Mouse (Mus musculus): ENCODE measurements around the gene Gpr3. TPM values are rescaled to one million over a fixed set of nuclear protein-coding genes. Genes with fewer than 3 reads are reported as not detected.

Gpr3 gene
- 0.11 and 0.57 TPM in 2 replicates for polyA plus RNA-seq (2016; fragmentation: Nextera tagmentation; extraction: Ambion mirVana)

DNA sequence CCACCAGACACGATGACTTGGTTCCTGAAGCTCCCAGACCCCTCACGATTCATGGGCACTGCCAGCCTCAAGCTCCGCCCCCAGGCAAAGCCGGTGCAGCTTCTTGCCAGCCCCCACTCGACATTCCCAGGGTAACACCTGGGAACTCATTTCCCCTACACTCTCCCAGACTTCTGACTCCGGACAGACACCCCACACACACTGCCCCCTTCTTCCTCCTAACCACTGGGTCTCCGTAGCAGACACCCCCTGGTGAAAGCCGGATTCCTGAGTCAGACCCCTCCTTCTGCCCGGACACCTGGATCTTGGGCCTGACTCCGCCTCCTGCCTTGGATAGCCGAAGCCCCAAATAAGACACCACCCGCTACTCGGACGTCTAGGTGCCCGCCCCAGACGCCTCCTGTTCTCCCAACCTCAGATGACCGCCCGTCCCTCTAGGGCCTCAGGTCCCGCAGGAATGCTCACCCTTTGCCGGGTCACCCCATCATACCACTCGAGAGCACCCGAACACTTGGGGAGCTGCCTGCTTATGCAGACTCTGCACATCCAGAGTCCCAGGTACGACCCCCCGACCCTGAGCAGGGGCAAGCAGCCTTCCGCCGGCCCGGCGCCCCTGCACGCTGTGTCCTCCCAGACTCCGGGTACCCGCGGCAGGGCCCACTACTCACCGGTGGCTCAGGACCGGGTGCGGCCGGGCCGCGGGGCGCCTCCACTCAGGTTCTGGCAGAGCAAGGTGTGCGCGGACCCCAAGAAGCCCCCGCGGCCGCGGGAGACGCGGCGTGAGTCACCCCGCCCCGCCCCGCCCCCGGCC, at the start of gene Gpr3, which contains the start of gene Cd164l2:
Gene Gpr3, minus strand, starts transcription at position 786 of the 811 bp plus-strand sequence.
Gene Cd164l2, plus strand, starts transcription at position 381 of the 811 bp plus-strand sequence.
- WGBS, result 1% methylated on average over 52 of the region's 52 CpGs

DNA sequence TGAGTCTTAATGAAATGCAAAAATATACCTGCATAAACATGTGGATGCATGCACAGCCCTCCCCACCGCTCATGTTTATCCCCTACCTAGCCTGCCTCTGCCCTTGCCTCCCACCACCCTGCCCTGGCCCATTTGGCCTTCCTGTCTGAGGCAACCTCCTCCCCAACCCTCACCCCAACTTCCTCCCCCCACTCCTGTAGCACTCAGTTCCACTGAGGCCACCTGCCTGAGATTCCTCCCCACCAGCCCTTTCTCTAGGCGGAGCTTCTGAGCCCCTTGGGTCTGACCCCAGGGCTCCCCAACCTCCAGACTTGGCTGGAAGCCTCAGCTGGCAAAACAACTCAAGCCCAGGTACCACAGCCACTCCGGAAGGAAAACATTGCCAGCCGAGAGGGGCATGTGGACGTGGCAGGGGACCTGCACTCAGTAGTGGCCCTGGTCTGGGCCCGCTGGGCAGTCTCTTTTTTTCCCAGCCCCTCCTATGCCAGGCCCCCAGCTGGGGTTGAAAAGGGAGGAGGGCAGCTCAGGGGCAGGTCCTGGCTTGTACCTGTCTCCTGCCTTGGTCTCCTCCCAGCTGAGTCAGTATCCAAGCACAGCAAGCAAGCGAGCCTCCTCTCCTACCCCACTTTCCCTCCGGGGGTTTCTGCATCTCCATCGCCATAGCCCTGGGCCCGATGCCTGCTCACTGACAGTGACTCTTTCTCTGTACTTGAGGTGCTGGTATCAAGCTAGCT, 49.5 kb upstream of the Gpr3 start:
- H3K27ac ChIP-seq (replicated peaks), result peak overlapping the region; percentile 71
- H3K36me3 ChIP-seq (replicated peaks), result peaks cover 41% of the 10 kb centered on the region
- H3K4me3 ChIP-seq, result 0 out of 2 replicates have a peak overlapping the region, but pooled peaks have one; percentile 13
- peaks cover 25% of the 10 kb centered on the region for H3K27me3 ChIP-seq (replicated peaks; ENCODE audit: low read depth, poor library complexity, severe bottlenecking)
- 39% methylated on average over 10 of the region's 10 CpGs for WGBS
- peaks cover 6% of the 10 kb centered on the region; the same call in 1 of the 2 replicates for H3K9me3 ChIP-seq
- H3K4me1 ChIP-seq, result peaks cover 29% of the 10 kb centered on the region
- DNase-seq (ENCODE audit: low spot score), result no peak

More for the DNA sequence above, at the start of gene Gpr3, which contains the start of gene Cd164l2:
- Histone ChIP-seq H3K36me3 (replicated peaks) (no peaks in the 10 kb centered on the region), H3K4me3 (peak within 1 kb of the TSS; percentile 77), H3K27ac (replicated peaks) (peak within 1 kb of the TSS; percentile 55; the same call in 1 of the 2 replicates), H3K27me3 (replicated peaks; ENCODE audit: low read depth, poor library complexity, severe bottlenecking) (peaks cover 84% of the 10 kb centered on the region), H3K4me1 (peaks cover 35% of the 10 kb centered on the region), H3K9me3 (no peaks in the 10 kb centered on the region)
- DNase-seq (ENCODE audit: low spot score), result no peak

DNA sequence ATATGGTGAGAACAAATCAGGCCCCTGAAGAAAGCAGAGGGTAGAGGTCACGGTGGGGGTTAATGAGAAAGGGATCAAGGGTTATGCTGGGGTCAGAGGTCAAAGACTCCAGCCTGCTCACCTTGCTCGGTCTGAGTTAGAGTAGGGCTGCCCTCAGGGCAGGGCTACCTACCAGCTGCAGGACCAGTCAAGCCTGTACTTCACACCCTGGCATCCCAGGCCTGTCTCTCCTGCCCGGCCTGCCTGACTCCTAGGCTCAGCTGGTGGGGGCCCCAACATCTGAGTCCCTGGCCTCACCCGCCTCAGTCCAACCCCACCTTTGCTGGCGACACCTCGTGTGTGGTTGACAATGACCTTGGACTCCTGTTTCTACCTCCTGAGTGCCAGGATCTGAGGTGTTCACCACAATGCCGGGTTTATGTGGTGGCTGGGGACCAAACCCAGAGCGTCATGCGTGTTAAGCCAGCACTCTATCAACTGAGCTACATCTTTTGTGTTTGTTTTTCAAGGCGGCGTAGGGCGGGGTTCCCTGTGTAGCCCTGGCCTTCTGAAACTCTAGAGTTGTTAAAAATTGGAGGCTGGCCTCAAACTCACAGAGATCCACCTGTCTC, 45.6 kb upstream of the Gpr3 start:
- H3K4me3 ChIP-seq, result no peak overlapping the region
- DNase-seq (ENCODE audit: low spot score), result no peak
- peaks cover 30% of the 10 kb centered on the region for H3K4me1 ChIP-seq
- H3K27ac ChIP-seq (replicated peaks), result no peak overlapping the region
- peaks cover 64% of the 10 kb centered on the region for H3K27me3 ChIP-seq (replicated peaks; ENCODE audit: low read depth, poor library complexity, severe bottlenecking)
- WGBS, result 67% methylated on average over 12 of the region's 12 CpGs
- no peaks in the 10 kb centered on the region for H3K9me3 ChIP-seq
- peaks cover 2% of the 10 kb centered on the region for H3K36me3 ChIP-seq (replicated peaks)

DNA sequence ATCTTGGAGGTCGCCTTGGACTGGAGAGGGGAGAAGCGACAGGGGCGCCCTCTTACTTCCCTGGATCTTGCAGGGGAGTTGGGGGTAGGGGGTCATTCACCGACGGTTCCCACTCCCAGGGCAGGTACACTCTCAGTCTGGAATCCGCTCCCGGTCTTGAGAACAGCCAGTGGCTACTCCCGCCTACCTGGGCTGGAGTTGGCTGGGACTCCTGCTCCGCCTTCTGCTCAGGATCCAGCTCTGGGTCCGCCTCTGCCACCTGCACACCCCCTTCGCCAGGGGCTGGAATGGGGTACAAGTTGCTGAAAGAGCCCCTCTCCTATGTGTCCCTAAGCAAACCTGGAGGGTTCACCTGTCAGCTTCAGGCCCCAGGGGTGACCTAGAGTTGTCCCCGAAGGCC, 44.9 kb upstream of the Gpr3 start:
- H3K27me3 ChIP-seq (replicated peaks; ENCODE audit: low read depth, poor library complexity, severe bottlenecking), result peaks cover 71% of the 10 kb centered on the region
- no peaks in the 10 kb centered on the region for H3K9me3 ChIP-seq
- DNase-seq (ENCODE audit: low spot score), result no peak
- peak overlapping the region; percentile 26; the same call in 1 of the 2 replicates for H3K4me3 ChIP-seq
- WGBS, result 30% methylated on average over 12 of the region's 12 CpGs
- H3K4me1 ChIP-seq, result peaks cover 25% of the 10 kb centered on the region
- H3K27ac ChIP-seq (replicated peaks), result no peak overlapping the region
- no peaks in the 10 kb centered on the region for H3K36me3 ChIP-seq (replicated peaks)

DNA sequence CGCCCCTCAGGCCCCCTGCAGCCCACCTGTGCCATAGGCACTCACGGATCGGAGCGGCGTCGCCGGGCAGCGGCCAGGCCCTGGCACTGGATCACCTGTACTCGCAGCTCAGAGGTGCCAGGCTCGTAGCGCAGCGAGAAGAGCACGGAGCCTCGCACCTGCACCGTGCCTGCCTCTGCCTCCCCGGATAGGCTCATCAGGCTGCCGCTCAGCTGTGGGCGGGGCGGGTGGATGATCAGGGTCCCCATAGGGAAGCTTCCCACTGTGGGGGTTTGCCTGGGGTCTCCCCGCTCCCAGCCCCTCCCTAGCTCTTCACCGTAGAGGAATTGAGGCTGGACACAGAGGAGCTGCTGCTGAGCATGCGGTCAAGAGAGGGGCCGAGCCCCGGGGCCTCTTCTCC, 44.5 kb upstream of the Gpr3 start:
- 18% methylated on average over 24 of the region's 24 CpGs for WGBS
- Histone ChIP-seq H3K9me3 (no peaks in the 10 kb centered on the region), H3K4me3 (peak overlapping the region; percentile 26; the same call in 1 of the 2 replicates), H3K27me3 (replicated peaks; ENCODE audit: low read depth, poor library complexity, severe bottlenecking) (peaks cover 75% of the 10 kb centered on the region), H3K27ac (replicated peaks) (0 out of 2 replicates have a peak overlapping the region, but pooled peaks have one; percentile 35), H3K4me1 (peaks cover 23% of the 10 kb centered on the region), H3K36me3 (replicated peaks) (no peaks in the 10 kb centered on the region)
- DNase-seq (ENCODE audit: low spot score), result peak; percentile 40

DNA sequence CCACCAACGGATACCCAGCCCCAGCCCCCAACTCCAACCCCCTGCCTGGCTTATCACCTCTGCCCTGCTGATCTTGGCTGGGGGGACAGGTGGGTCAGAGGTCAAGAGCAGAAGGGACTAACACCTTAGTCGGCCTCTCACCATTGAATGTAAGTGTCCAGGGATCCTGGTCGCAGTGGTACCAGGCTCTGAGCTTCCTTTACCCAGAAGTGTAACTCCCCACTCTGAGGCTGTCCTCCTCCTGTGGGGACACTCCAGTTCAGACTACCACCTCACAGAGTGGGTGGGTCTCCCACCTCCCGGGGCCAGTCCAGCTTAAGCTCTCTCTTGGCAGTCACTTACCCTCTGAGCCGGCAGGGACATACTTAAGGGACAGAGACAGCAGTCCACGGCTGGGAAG, 43.1 kb upstream of the Gpr3 start:
- Histone ChIP-seq H3K27me3 (replicated peaks; ENCODE audit: low read depth, poor library complexity, severe bottlenecking) (peaks cover 89% of the 10 kb centered on the region), H3K27ac (replicated peaks) (no peak overlapping the region), H3K36me3 (replicated peaks) (no peaks in the 10 kb centered on the region), H3K4me3 (no peak overlapping the region), H3K9me3 (no peaks in the 10 kb centered on the region), H3K4me1 (peaks cover 34% of the 10 kb centered on the region)
- WGBS, result 63% methylated on average over 6 of the region's 6 CpGs
- no peak for DNase-seq (ENCODE audit: low spot score)

DNA sequence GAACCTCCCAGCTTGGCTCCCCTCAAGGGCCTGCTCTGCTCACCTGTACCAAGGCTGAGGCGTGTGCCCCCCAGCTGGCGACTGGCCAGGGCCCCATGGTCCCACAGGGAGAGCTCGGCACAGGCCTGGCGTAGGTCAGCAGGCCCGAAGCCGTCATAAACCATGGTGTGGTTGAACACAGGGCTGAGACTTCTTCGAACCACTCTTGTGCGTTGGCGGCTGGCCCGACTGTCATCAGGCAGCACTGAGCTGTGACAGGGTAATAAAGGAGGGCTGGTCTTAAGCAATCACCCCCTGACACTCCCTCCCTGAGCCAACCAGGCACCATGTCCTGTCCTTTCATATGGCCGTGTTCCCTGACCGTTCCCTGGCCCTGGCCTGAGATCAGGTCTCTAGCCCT, 41.1 kb upstream of the Gpr3 start:
- DNase-seq (ENCODE audit: low spot score), result no peak
- Histone ChIP-seq H3K36me3 (replicated peaks) (no peaks in the 10 kb centered on the region), H3K27ac (replicated peaks) (no peak overlapping the region), H3K4me1 (peaks cover 41% of the 10 kb centered on the region), H3K27me3 (replicated peaks; ENCODE audit: low read depth, poor library complexity, severe bottlenecking) (peaks cover 100% of the 10 kb centered on the region), H3K4me3 (no peak overlapping the region), H3K9me3 (no peaks in the 10 kb centered on the region)
- WGBS, result 87% methylated on average over 12 of the region's 12 CpGs

DNA sequence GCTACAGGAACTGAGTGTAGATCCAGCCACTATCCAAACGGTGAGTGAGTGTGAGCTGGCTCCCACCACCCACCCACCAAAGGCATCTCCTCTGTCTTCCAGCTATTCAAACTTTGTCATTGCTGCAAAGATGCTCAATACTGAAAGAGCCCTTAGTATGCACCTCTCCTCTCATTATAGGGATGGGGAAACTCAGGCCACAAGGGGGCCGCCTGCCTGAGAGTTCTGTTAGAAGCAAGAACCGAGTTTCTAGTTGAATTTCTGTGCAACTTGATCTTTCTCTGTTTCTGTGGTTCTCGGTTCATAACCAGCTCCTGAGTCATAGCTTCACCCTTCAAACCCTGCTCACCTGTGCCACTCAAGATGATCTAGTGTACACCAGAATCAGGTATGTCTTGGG, 39.8 kb upstream of the Gpr3 start:
- no peaks in the 10 kb centered on the region for H3K9me3 ChIP-seq
- no peak overlapping the region for H3K27ac ChIP-seq (replicated peaks)
- DNase-seq (ENCODE audit: low spot score), result peak; percentile 43
- peaks cover 34% of the 10 kb centered on the region for H3K4me1 ChIP-seq
- H3K36me3 ChIP-seq (replicated peaks), result no peaks in the 10 kb centered on the region
- 34% methylated on average over 4 of the region's 4 CpGs for WGBS
- peaks cover 100% of the 10 kb centered on the region for H3K27me3 ChIP-seq (replicated peaks; ENCODE audit: low read depth, poor library complexity, severe bottlenecking)
- H3K4me3 ChIP-seq, result no peak overlapping the region

DNA sequence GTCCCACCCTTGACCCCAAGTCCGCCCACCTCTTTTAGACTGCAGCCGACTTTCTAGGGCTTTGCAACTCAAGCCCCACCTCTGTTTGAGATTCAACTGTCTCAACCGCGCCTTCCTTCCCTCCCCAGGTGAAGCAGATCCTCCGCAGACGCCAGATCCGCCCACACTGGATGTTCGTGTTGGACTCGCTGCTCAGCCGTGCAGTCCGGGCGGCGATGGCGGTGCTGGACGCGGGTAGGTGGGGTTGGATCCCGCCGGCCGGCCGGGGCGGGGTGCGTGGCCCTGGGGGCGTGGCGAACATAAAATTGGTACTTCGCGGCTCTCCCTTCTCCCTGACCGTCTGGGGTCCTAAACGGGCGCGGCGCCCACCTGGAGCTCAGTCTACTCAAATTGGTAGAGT, 38.9 kb upstream of the Gpr3 start:
- peak; percentile 57 for DNase-seq (ENCODE audit: low spot score)
- H3K9me3 ChIP-seq, result no peaks in the 10 kb centered on the region
- H3K4me1 ChIP-seq, result peaks cover 33% of the 10 kb centered on the region
- 1% methylated on average over 31 of the region's 31 CpGs for WGBS
- peak overlapping the region; percentile 62 for H3K4me3 ChIP-seq
- H3K27me3 ChIP-seq (replicated peaks; ENCODE audit: low read depth, poor library complexity, severe bottlenecking), result peaks cover 100% of the 10 kb centered on the region
- H3K36me3 ChIP-seq (replicated peaks), result no peaks in the 10 kb centered on the region
- H3K27ac ChIP-seq (replicated peaks), result no peak overlapping the region; the same call in 1 of the 2 replicates

DNA sequence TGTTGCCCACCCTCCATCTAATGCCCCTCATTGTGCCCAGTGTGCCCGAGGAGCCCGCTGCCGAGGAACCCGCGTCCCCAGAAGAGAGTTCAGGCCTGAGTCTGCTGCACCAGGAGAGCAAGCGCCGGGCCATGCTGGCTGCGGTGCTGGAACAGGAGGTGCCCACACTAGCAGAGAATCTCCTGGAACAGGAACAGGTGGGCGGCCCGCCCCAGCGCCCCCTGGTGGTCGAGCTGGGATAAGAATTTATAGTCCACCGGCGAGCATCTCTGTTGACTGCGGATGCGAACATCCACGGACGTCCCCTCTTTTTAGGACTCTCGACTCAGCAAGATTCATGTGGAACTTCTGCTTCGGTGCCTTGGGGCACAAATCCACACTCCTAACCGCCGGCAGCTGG, 38.3 kb upstream of the Gpr3 start:
- Histone ChIP-seq H3K27me3 (replicated peaks; ENCODE audit: low read depth, poor library complexity, severe bottlenecking) (peaks cover 100% of the 10 kb centered on the region), H3K4me3 (peak overlapping the region; percentile 62), H3K36me3 (replicated peaks) (no peaks in the 10 kb centered on the region), H3K4me1 (peaks cover 33% of the 10 kb centered on the region), H3K9me3 (no peaks in the 10 kb centered on the region), H3K27ac (replicated peaks) (peak overlapping the region; percentile 30; the same call in 1 of the 2 replicates)
- WGBS, result 2% methylated on average over 22 of the region's 22 CpGs
- peak; percentile 92 for DNase-seq (ENCODE audit: low spot score)

DNA sequence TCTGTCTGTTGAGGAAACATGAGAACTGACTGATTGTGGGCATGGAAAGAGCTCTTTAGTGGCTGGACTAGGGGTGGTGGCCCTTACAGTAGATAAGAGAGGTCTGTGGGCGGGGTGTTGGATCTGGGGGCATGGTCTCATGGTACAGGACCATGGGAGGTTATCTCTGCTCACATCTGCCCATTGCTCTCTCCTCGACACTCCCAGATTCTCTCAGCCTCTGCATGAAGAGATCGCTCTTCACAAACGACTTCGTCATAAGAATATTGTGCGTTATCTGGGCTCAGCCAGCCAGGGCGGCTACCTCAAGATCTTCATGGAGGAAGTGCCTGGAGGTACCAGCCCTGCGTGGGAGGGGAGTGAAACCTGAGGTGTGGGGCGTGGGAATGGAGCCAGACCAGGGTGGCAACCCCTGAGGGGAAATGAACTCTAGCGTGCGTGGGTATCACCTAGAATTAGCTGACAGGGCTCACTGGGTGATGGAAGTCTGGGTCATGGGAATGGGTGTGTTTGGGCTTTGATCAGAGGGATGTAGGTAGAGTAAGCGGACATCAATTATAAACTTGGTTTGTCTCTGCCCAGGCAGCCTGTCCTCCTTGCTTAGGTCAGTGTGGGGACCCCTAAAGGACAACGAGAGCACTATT, 35.6 kb upstream of the Gpr3 start:
- no peak overlapping the region for H3K27ac ChIP-seq (replicated peaks)
- no peak for DNase-seq (ENCODE audit: low spot score)
- H3K36me3 ChIP-seq (replicated peaks), result no peaks in the 10 kb centered on the region
- peaks cover 43% of the 10 kb centered on the region for H3K4me1 ChIP-seq
- H3K9me3 ChIP-seq, result no peaks in the 10 kb centered on the region
- WGBS, result 77% methylated on average over 13 of the region's 13 CpGs
- peaks cover 100% of the 10 kb centered on the region for H3K27me3 ChIP-seq (replicated peaks; ENCODE audit: low read depth, poor library complexity, severe bottlenecking)
- H3K4me3 ChIP-seq, result no peak overlapping the region

DNA sequence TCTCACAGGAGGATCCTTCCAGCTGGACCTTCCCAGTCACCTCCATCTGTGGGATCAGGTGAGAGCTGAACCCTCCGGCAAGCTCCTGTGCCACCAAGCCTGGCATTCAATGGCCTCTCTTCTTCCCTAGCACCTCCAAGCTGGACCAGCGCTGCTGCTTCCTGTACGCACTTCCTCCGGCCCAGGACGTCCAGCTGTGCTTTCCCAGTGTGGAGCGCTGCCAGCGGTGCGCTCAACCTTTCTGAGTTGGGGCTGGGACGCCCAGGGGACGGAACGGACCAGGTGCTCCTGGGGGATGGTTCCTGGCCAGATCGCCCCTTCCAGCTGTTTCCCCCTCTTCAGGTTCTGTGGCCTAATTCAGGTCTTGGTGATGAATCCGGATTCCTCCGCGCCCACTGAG, 34.7 kb upstream of the Gpr3 start:
- Histone ChIP-seq H3K27me3 (replicated peaks; ENCODE audit: low read depth, poor library complexity, severe bottlenecking) (peaks cover 100% of the 10 kb centered on the region), H3K4me1 (peaks cover 50% of the 10 kb centered on the region), H3K4me3 (no peak overlapping the region), H3K36me3 (replicated peaks) (no peaks in the 10 kb centered on the region), H3K9me3 (no peaks in the 10 kb centered on the region), H3K27ac (replicated peaks) (no peak overlapping the region; the same call in 1 of the 2 replicates)
- no peak for DNase-seq (ENCODE audit: low spot score)
- WGBS, result 23% methylated on average over 15 of the region's 15 CpGs

Measured in embryonic facial prominence, embryonic 10.5 days (tissue).